In the genomic region with DNA sequence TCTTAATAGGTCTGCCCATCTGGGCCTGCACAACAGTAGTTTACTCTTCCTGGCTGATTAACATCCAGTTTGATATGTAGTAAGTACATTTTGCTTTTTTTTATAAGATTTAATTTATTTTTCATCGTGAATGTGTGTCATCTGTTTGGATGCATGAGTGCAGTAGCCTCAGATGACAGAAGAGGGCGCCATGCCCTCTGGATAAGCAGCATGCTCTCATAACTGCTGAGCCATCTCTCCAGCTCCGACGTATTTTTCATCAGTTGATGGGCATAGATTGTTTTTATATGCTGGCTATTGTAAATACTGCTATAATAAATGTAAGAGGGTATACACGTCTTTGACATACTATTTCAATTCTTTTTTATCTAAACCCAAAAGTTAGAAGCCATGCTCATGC, we compare ENCODE assay signal across 9 mouse cellular contexts. TPM values are rescaled to one million over a fixed set of nuclear protein-coding genes. Genes with fewer than 3 reads are reported as not detected.
DNase-seq lines count a peak whose midpoint lies in the region; ATAC-seq and TF ChIP-seq lines count a peak whose summit lies in the region.
"Had no signal": no experiment of that assay in that cellular context is flagged by ENCODE, and none has a peak within 500 bp of the region (broad histone marks: within the 10 kb centered on the region; RNA-seq: fewer than 3 reads in every experiment).

No protein-coding gene starts in this region.

- TF ChIP-seq CTCF in midbrain, postnatal 0 days (IDR thresholded peaks at IDR 0.05), result peak; percentile 76

- H3K9me3 ChIP-seq in midbrain, postnatal 0 days (ENCODE audit: low read length), result no peaks in the 10 kb centered on the region
- H3K9me3 ChIP-seq in midbrain, embryonic 10.5 days (replicated peaks), result no peaks in the 10 kb centered on the region

- H3K27me3 ChIP-seq in midbrain, postnatal 0 days (ENCODE audit: insufficient read depth, low read length), result no peaks in the 10 kb centered on the region
- no peaks in the 10 kb centered on the region for H3K27me3 ChIP-seq in midbrain, embryonic 10.5 days (ENCODE audit: low read depth, poor library complexity, severe bottlenecking)

- WGBS in midbrain, postnatal 0 days, result 30% methylated on average over 5 of the region's 5 CpGs
- 37% methylated on average over 5 of the region's 5 CpGs for WGBS in midbrain, embryonic 10.5 days

- no peak overlapping the region for H3K4me3 ChIP-seq in midbrain, postnatal 0 days (ENCODE audit: low read depth, low read length)
- no peak overlapping the region for H3K4me3 ChIP-seq in midbrain, embryonic 10.5 days

- no peaks in the 10 kb centered on the region for H3K4me1 ChIP-seq in midbrain, postnatal 0 days (ENCODE audit: insufficient read depth, low read length)
- H3K4me1 ChIP-seq in midbrain, embryonic 10.5 days, result no peaks in the 10 kb centered on the region

- no peak overlapping the region for H3K27ac ChIP-seq in midbrain, postnatal 0 days (ENCODE audit: low read depth, low read length)
- no peak overlapping the region for H3K27ac ChIP-seq in midbrain, embryonic 10.5 days (replicated peaks)

- no peak for ATAC-seq in midbrain, postnatal 0 days (ENCODE audit: low FRiP score)
- ATAC-seq in inflammation-experienced regulatory T-cells, adult 6 months, result peak; percentile 60

- peak; percentile 18 for DNase-seq in gastrocnemius, adult 18-20 months (ENCODE audit: low spot score)
- no peak for DNase-seq in gastrocnemius, postnatal 14 days
- peak; percentile 74 for DNase-seq in midbrain, postnatal 0 days (ENCODE audit: low spot score)
- DNase-seq in midbrain, embryonic 10.5 days (ENCODE audit: low spot score), result no peak
- DNase-seq in adrenal gland, postnatal 36 days, result peak; percentile 36 to 60
- DNase-seq in naive thymus-derived CD4-positive, alpha-beta T cell, adult 2 months (ENCODE audit: low read depth), result peak; percentile 72
- DNase-seq in Muller cell, postnatal 12 days (ENCODE audit: inconsistent ontology term), result no peak

- H3K9ac ChIP-seq in midbrain, postnatal 0 days (replicated peaks; ENCODE audit: low read length, poor library complexity, severe bottlenecking), result no peak overlapping the region

- intact Hi-C loops in gastrocnemius, postnatal 14 days (cut with DNase I; ENCODE audit: low total_unique reads), result loop anchor here (5.0 kb wide), 1 partner anchor 41 kb away; no protein-coding TSS in a partner anchor

- H3K4me2 ChIP-seq in midbrain, postnatal 0 days (ENCODE audit: low read depth, low read length, poor library complexity, severe bottlenecking), result no peak overlapping the region

- no peaks in the 10 kb centered on the region for H3K36me3 ChIP-seq in midbrain, postnatal 0 days (ENCODE audit: insufficient read depth, low read length)
- H3K36me3 ChIP-seq in midbrain, embryonic 10.5 days, result no peaks in the 10 kb centered on the region

RNA-seq across cellular contexts. Expression of gene Kctd12, which starts 29.3 kb away (rescaled TPM):
- total RNA-seq in gastrocnemius, adult 18-20 months (2021), result 1 to 10 TPM; 6.5 to 8.0 TPM
- total RNA-seq in gastrocnemius, postnatal 14 days (2021), result 10 to 100 TPM; 16.7 to 20.2 TPM
- total RNA-seq in midbrain, postnatal 0 days (2014; rRNA removed), result 125 and 145 TPM in 2 replicates
- polyA plus RNA-seq in midbrain, postnatal 0 days (2015; fragmentation: Nextera tagmentation; extraction: Ambion mirVana), result 11.4 and 13.0 TPM in 2 replicates
- polyA plus RNA-seq in midbrain, embryonic 10.5 days (2016; fragmentation: Nextera tagmentation; extraction: Ambion mirVana), result 5.6 and 6.0 TPM in 2 replicates
- total RNA-seq in adrenal gland, postnatal 36 days (2021), result 10 to 100 TPM; 32.5 to 43.8 TPM
- polyA plus RNA-seq in inflammation-experienced regulatory T-cells, adult 6 months (2017; shearing (Covaris generic)), result 1 to 10 TPM in 1 of 3 experiments, under 1 TPM in 2; 0.44 to 1.4 (median 0.91) TPM

RNA-seq across cellular contexts. Expression of gene Acod1, which starts 35.0 kb away (rescaled TPM):
- total RNA-seq in gastrocnemius, adult 18-20 months (2021), result not detected
- total RNA-seq in gastrocnemius, postnatal 14 days (2021), result not detected
- not detected in 2 replicates for total RNA-seq in midbrain, postnatal 0 days (2014; rRNA removed)
- polyA plus RNA-seq in midbrain, postnatal 0 days (2015; fragmentation: Nextera tagmentation; extraction: Ambion mirVana), result not detected in 2 replicates
- not detected in 2 replicates for polyA plus RNA-seq in midbrain, embryonic 10.5 days (2016; fragmentation: Nextera tagmentation; extraction: Ambion mirVana)
- not detected for total RNA-seq in adrenal gland, postnatal 36 days (2021)
- under 1 TPM in 1 of 3 experiments, not detected in 2; 0.49 TPM for polyA plus RNA-seq in inflammation-experienced regulatory T-cells, adult 6 months (2017; shearing (Covaris generic))
- total RNA-seq: layer of hippocampus, adult 8-10 months had no signal

RNA-seq across cellular contexts. Expression of gene Cln5, which starts 58.2 kb away (rescaled TPM):
- 10 to 100 TPM; 11.6 to 14.4 TPM for total RNA-seq in gastrocnemius, adult 18-20 months (2021)
- 1 to 10 TPM; 7.2 to 8.2 TPM for total RNA-seq in gastrocnemius, postnatal 14 days (2021)
- 7.8 and 10.4 TPM in 2 replicates for total RNA-seq in midbrain, postnatal 0 days (2014; rRNA removed)
- 10.6 and 11.5 TPM in 2 replicates for polyA plus RNA-seq in midbrain, postnatal 0 days (2015; fragmentation: Nextera tagmentation; extraction: Ambion mirVana)
- 25.7 and 29.7 TPM in 2 replicates for polyA plus RNA-seq in midbrain, embryonic 10.5 days (2016; fragmentation: Nextera tagmentation; extraction: Ambion mirVana)
- total RNA-seq in adrenal gland, postnatal 36 days (2021), result 10 to 100 TPM; 25.1 to 34.5 TPM
- 10 to 100 TPM; 17.2 to 20.0 (median 17.9) TPM for polyA plus RNA-seq in inflammation-experienced regulatory T-cells, adult 6 months (2017; shearing (Covaris generic))

Comparison
In these comparisons a context has a peak if more than half of its experiments do, and no peak if none do; other contexts are left out.
1. DNase-seq: peak in gastrocnemius, adult 18-20 months (single experiment), midbrain, postnatal 0 days (single experiment), adrenal gland, postnatal 36 days (2 of 2) and naive thymus-derived CD4-positive, alpha-beta T cell, adult 2 months (single experiment); none in gastrocnemius, postnatal 14 days (single experiment), midbrain, embryonic 10.5 days (single experiment) and Muller cell, postnatal 12 days (single experiment).